Mouse (Mus musculus): Measurements from ENCODE around the gene Neo1.
"Not testable (repeated sequence)": the region's sequence is repeated elsewhere in the genome, so short reads cannot be mapped to it uniquely, and the experiment has no call there.

Gene Neo1

DNA sequence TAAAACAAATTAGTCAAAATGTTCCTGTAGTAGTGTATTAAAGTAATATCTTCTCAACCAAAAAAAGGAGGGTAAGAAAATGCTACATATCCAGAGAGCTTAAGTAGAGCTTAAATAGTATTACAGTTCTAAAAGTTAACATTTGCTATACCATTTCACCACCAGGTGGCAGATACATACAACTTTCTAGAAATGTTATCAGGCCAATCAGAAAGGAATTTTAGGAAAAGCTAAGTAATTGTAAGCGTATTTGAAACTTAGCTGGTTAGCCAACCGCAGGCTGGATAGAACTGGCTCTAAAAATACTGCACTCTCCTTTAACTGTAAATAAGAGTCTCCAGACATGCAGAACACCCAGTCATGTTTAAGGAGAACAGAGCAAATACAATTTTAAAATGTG is 22.9 kb downstream of the Neo1 start:
- DNase-seq (ENCODE audit: extremely low spot score, low read depth, low spot score): no peak

- DNase-seq (ENCODE audit: extremely low spot score, low read depth, low spot score): no peak
These were observed 46.8 kb downstream of the Neo1 start for GRCm38 (mm10) chr9:58989255-58989928.

DNA sequence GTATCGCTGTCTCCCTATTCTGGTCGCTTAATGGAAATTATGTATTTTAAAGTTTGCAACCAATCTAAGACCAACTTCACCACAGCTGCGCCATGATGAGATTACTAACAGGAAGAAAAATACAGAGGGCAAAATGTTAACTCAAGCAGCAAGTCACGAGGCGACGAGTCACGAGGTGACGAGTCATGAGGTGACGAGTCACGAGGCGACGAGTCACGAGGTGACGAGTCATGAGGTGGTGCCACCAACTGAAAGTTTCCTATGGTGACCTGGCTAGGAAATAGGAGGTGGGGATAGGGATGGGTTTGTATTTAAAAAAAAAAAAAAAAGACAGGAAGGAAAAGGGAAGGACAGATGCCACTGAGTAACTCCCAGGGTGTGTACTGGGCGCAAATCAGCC is 57.2 kb downstream of the Neo1 start:
- no peak for DNase-seq (ENCODE audit: extremely low spot score, low read depth, low spot score)

DNA sequence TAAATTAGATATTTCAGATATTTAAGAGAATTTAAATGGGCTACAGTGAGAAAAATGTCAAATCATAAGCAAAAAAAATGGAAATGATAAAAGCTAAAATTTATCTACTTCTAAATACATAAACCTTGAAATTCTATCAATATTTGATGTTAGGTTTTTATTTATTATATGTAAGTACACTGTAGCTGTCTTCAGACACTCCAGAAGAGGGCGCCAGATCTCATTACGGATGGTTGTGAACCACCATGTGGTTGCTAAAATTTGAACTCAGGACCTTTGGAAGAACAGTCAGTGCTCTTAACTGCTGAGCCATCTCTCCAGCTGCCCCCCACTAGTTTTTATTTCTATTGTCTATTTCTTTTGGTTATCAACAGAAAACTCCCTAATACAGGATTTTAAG is 65.1 kb downstream of the Neo1 start:
- DNase-seq (ENCODE audit: extremely low spot score, low read depth, low spot score): not testable (repeated sequence)

DNA sequence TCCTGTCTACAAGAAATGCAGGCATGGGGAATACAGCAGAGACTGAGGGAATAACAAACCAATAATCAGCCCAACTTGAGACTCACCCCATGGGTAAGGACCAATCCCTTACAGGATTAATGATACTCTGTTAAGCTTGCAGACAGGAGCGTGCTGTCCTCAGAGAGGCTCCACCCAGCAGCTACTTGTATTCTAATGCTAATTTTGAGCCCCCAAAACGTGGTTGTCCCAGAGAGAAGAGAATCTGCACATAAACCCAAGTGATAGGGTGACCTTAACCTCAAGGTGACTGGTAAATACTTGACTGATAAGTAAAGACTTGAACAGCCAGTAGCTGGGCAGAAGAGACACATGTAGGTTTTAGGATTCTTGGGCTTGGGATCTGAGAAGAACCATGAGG is 68.9 kb downstream of the Neo1 start:
- DNase-seq (ENCODE audit: extremely low spot score, low read depth, low spot score): no peak

GRCm38 (mm10) chr9:58955507-58955906 is 80.7 kb downstream of the Neo1 start:
- no peak for DNase-seq (ENCODE audit: extremely low spot score, low read depth, low spot score)

DNA sequence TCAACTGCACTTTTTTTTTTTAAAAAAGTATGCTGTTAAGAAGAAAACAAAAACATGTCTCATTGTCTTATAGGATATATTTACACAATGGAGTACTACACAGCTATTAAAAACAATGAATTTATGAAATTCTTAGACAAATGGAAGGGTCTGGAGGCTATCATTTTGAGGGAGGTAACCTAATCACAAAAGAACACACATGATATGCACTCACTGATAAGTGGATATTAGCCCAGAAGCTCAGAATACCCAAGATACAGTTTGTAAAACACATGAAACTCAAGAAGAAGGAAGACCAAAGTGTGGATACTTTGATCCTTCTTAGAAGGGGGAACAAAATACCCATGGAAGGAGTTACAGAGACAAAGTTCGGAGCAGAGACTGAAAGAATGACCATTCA is 90.3 kb downstream of the Neo1 start:
- not testable (repeated sequence) for DNase-seq (ENCODE audit: extremely low spot score, low read depth, low spot score)

GRCm38 (mm10) chr9:58934776-58935175 is 101.5 kb downstream of the Neo1 start:
- no peak for DNase-seq (ENCODE audit: extremely low spot score, low read depth, low spot score)

GRCm38 (mm10) chr9:58928103-58928502 is 108.1 kb downstream of the Neo1 start:
- peak; percentile 8 for DNase-seq (ENCODE audit: extremely low spot score, low read depth, low spot score)

DNA sequence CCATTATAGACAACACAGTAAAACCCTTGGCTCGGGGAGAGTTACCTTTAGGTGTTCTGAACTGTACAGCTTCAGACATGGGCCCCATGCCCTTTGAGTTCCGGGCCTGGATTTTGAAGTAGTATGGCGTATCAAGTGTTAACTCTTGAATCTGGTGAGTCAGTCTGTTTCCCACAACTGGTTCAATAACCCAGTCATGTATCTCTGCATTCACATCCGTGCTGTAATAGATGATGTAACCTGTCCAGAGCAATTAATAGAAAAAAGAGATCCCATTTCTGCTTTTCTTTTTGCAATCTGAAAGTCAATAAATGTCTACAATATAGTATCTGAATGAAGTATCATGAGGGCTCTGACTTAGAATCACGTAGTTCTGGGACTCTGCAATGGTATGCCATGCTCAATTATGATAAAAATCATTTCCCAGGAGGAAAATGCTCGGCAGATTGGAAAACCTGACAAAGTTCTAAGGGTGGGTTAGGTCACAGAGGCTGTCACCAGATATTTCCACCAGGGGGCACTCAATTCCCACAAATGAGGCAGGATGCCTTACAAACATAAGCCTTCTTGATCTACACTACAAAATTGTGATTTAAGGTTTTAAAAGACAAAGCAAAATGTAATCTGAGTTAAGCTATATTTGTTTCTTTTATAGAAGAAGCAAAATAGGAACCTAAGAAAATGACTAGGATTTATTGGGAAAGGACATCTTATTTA is 133.2 kb downstream of the Neo1 start:
- peak; percentile 31 for DNase-seq (ENCODE audit: extremely low spot score, low read depth, low spot score)

- DNase-seq (ENCODE audit: extremely low spot score, low read depth, low spot score): no peak
These were observed 136.6 kb downstream of the Neo1 start for GRCm38 (mm10) chr9:58899602-58900001.

GRCm38 (mm10) chr9:58891840-58892640 is 144.2 kb downstream of the Neo1 start:
- DNase-seq (ENCODE audit: extremely low spot score, low read depth, low spot score): no peak

DNA sequence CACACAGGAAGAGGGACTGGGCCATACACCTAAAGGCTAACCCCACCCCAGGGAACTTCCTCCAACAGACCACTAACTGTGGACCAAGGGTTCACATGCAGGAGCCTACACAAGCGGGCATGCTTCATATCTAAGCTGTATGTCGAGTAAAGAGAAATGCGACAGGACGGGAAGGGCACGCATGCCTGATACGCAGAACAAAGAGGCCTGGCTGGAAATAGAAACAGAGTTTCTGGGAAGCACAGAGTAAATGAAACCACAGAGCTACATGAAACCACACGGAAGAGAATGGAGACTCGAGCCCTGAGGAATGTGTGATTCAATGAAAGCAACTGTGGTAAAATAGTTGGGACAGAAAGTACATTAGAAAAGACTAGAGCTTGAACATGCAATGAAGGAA is 145.3 kb downstream of the Neo1 start:
- no peak for DNase-seq (ENCODE audit: extremely low spot score, low read depth, low spot score)

- no peak for DNase-seq (ENCODE audit: extremely low spot score, low read depth, low spot score)
These were observed 146.3 kb downstream of the Neo1 start for GRCm38 (mm10) chr9:58889782-58890448.

- no peak for DNase-seq (ENCODE audit: extremely low spot score, low read depth, low spot score)
These were observed 153.6 kb downstream of the Neo1 start for GRCm38 (mm10) chr9:58882686-58883085.

GRCm38 (mm10) chr9:58879836-58880235 is 156.4 kb downstream of the Neo1 start:
- DNase-seq (ENCODE audit: extremely low spot score, low read depth, low spot score): no peak

GRCm38 (mm10) chr9:58876946-58877625 is 159.2 kb downstream of the Neo1 start:
- no peak for DNase-seq (ENCODE audit: extremely low spot score, low read depth, low spot score)

DNA sequence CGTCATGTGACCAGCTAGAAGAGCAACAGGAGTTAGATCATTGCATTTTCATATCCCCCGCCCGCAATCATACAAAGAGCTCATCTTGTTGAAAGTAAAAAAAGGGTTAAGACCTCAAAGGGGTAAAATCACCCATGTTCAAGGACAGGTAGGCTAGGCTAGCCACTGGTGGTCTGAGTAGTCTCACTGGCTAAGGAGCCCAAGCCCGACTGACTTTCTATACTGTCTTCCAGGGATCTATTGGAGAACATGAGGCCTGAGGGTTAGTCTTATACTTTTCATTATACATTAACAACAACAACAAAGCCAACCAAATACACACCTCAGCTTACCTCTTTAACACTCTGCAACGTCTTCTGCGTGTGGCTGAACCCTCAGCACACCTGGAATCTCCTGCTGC is 160.8 kb downstream of the Neo1 start:
- DNase-seq (ENCODE audit: extremely low spot score, low read depth, low spot score): no peak

DNA sequence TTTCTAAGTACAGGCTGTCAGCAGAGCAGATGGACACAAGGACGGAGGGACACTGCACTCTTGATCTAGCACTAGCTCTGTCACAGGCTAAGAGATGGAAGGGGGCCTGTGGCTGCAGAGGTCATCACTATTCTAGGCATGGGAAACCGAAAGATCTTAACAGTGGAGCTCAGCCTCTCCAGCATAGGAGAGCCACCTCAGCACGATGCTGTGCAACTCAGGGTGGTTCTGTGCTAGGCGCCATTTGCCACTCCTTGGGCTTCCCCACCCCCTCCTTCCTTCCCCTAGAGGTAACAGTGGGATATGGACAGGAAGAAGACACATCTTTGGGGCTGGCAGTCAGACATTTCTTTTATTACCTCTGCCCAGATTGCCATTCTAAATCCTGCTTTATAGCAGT is 161.9 kb downstream of the Neo1 start:
- DNase-seq (ENCODE audit: extremely low spot score, low read depth, low spot score): no peak

DNA sequence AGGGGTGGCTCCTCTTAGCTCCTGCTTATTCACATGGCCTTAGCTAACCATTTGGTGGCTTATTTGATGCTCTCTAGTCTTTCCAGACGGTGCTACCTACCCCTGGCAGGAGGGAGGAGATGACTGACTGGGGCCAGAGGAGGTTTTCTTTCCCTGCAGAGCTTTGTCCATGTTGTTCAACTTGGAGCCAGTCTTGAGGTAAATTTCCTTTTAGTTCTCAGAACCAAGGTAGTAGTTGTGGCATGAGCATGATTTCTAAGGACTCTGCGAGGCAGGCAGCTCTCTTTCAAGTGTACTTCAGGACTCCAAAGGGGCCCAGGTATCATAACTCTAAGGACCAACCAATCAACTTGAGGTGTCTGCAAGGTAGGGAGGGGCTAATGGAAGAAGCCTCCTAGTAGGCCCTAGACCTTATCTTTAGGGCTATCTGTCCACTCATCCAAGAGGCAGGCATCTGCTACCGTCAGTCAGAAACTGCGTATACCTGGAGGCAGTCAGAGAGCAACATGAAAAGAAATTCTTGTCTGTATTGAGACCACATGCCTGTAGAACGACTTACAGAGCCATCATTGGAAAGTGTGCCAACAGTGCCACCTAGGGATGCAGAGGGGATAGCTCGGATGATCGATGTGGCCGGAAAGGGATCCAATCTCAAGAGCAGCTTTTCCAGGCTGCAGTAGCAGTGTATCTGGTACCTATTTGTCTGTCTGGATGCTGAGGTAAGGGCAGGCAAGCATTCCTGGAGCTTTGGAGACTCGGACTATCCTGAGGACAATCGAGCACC is 162.5 kb downstream of the Neo1 start:
- peak; percentile 37 for DNase-seq (ENCODE audit: extremely low spot score, low read depth, low spot score)

Data from hindlimb bud, embryonic 11.5 days (tissue).